Mouse (Mus musculus) C2C12 (cell line): Measurements from ENCODE around the gene Zbtb22. TPM values are rescaled to one million over a fixed set of nuclear protein-coding genes. Genes with fewer than 3 reads are reported as not detected.

ENCODE experiments used
- H3K27me3 ChIP-seq: one replicate; pipeline ENCODE4 v1.6.1; 2011; ENCODE audit not compliant: control insufficient read depth, insufficient read depth, insufficient read length
- H3K36me3 ChIP-seq: one replicate; pipeline ENCODE4 v1.6.1; 2011; ENCODE audit not compliant: control insufficient read depth, insufficient read depth
- H3K4me3 ChIP-seq: one replicate; pipeline ENCODE4 v1.5.1; 2011; ENCODE audit warnings: mild to moderate bottlenecking, control low read depth; ENCODE audit not compliant: poor library complexity, insufficient read depth, severe bottlenecking
- H3K79me2 ChIP-seq: one replicate; pipeline ENCODE4 v1.6.1; 2011; ENCODE audit not compliant: control insufficient read depth, insufficient read depth
- H3K79me3 ChIP-seq: one replicate; pipeline ENCODE4 v1.6.1; 2011; ENCODE audit warnings: low read depth, control low read depth
- H3ac ChIP-seq: one replicate; pipeline ENCODE3; 2011; ENCODE audit warnings: low read depth; ENCODE audit not compliant: control insufficient read depth, insufficient read length
- CEBPB ChIP-seq: IDR thresholded peaks from one replicate; pipeline ENCODE4 v1.6.1; 2011; ENCODE audit warnings: low read depth, mild to moderate bottlenecking, control low read depth, moderate library complexity
- CTCF ChIP-seq: IDR thresholded peaks from one replicate; pipeline ENCODE4 v1.5.1; 2011; ENCODE audit not compliant: control insufficient read depth, insufficient read depth, insufficient read length
- FOSL1 ChIP-seq: IDR thresholded peaks from one replicate; pipeline ENCODE4 v1.8.0; 2011; ENCODE audit warnings: mild to moderate bottlenecking, low read length; ENCODE audit not compliant: poor library complexity, insufficient read depth, severe bottlenecking
- MAX ChIP-seq: IDR thresholded peaks from one replicate; pipeline ENCODE4 v1.6.1; 2011; ENCODE audit warnings: mild to moderate bottlenecking, control low read depth
- MYOD1 ChIP-seq: IDR thresholded peaks from one replicate; pipeline ENCODE4 v1.6.1; 2011; ENCODE audit warnings: low read depth; ENCODE audit not compliant: control insufficient read depth, insufficient read length
- MYOG ChIP-seq: IDR thresholded peaks from one replicate; pipeline ENCODE4 v1.6.1; 2011; ENCODE audit not compliant: control insufficient read depth, insufficient read length; ENCODE audit errors: extremely low read depth
- USF1 ChIP-seq: IDR thresholded peaks from one replicate; pipeline ENCODE4 v1.6.1; 2011; ENCODE audit warnings: low read depth, mild to moderate bottlenecking, control low read depth, moderate library complexity
- polyA plus RNA-seq: library from polyadenylated mRNA; unstranded; fragments of >200 nt; fragmentation: generic; extraction: Trizol; gene quantifications from one replicate; pipeline ENCODE4 v1.2.1, GENCODE M21; 2012; ENCODE audit warnings: missing spikeins

The Zbtb22 gene
- polyA plus RNA-seq, 1 experiment = 30.3 TPM

DNA sequence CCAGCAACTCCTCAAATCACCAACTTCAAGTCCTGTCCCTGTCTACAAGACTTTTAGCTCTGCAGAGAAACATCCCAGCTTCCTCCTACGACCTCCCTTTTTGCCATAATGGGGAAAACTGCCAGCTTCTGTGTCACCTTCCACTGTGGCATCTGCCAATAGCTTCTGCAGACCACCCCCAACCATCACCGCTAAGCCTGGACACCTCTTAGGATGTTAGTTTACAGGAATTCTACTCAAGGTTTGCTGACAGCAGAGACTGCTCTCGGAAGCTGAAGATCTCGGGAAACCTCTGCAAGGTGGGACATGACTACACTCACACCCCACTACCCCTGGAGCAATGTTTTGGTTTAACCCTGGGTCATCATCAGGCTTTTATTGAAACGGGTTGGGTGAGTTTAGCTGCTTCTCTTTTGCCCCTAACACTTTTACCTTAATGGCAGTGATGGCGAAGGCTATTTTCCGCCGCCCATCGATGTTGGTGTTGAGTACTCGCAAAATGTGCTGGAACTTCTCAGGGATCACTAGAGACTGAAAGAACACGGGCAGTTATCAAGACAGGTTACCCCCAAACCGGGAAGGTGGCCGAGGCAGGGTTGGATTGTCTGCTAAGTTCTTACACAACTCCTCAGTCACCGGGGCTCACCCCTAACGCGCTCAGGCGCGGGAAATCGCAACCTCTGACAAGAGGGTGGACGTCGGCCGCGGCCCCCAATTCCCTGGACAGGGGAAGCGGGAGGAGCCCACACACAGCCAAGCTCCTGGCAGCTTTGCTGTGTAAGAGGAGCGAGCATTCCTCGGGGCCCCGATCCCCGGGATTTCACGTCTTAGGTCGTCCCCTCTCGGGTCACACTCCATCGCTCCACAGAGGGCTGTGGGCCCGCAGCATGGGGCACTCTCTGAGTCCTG, 39.2 kb downstream of the Zbtb22 start:
- H3K27me3 ChIP-seq = no peaks in the 10 kb centered on the region
- H3K79me2 ChIP-seq = peaks cover 48% of the 10 kb centered on the region
- H3K36me3 ChIP-seq = peaks cover 43% of the 10 kb centered on the region
- H3K79me3 ChIP-seq = peaks cover 36% of the 10 kb centered on the region
- peak overlapping the region; percentile 96 for H3ac ChIP-seq
- peak overlapping the region; percentile 97 for H3K4me3 ChIP-seq
- no peak for TF ChIP-seq CTCF
- TF ChIP-seq CEBPB = no peak
- no peak for TF ChIP-seq MYOG

DNA sequence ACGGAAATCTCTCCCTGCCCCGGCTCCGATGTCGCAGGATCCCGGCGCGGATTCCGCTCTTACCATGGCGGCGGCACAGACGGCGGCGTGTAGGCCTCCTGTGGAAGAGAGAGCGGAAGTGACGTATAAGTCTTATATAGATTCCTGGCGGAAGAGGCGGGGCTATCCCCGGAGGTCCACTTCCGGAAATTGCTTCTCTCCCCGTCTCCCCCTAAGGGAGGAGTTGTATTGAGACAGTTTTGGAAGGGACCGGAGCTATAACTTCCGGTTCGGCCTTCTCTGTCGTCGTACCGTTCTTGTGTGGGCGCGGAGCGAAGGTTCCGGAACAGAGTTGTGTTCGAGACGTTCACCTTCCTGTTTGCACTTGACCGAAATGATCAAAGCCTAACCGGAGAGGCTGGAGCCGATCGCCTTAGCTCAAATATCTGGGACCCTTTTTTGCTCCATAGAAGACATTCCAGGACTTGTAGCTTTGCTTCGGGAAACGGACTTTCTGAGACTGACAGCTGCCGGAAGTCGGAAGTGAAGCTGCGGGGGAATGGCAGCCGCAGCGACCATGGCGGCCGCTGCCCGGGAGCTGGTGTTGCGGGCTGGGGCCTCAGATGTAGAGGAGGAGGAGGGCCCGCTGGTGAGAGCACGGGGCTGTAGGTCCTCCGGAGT, 40.0 kb downstream of the Zbtb22 start, which contains the start of the genes Vps52 and Rps18:
TSS of gene Vps52 (plus strand) at position 258 of the 660 bp plus-strand sequence.
TSS of gene Rps18 (minus strand) at position 447 of the 660 bp plus-strand sequence.
- Histone ChIP-seq H3K4me3 (peak within 1 kb of the TSS; percentile 97), H3K36me3 (peaks cover 36% of the 10 kb centered on the region), H3K79me3 (peaks cover 36% of the 10 kb centered on the region), H3K27me3 (no peaks in the 10 kb centered on the region), H3K79me2 (peaks cover 48% of the 10 kb centered on the region), H3ac (peak within 1 kb of the TSS; percentile 100)
- TF ChIP-seq MAX (peak; percentile 70), CEBPB (no peak), CTCF (no peak)

DNA sequence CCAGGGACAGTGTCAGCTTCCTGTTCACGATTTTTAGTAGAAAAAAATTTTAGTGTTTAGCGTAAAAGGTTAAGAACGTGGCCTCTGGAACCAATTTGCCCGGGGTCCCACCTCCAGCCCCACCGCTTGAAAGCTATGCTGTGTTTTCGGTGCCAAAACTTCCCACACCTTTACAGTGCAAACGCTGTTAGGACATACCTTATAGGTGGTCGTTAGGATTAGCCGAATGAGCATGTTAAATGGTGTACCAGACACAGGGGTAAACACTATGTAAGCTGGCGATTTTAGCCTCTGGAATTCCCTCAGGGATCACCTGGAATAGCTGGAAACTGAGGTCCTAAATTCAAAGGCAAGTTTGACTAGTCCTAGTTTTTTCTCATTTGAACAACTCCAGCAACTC, 40.6 kb downstream of the Zbtb22 start:
- H3K4me3 ChIP-seq = peak overlapping the region; percentile 83
- H3ac ChIP-seq = peak overlapping the region; percentile 100
- no peak for TF ChIP-seq MYOG
- no peak for TF ChIP-seq CTCF
- no peak for TF ChIP-seq MAX
- no peak for TF ChIP-seq CEBPB
- no peak for TF ChIP-seq MYOD1
- TF ChIP-seq USF1 = no peak
- H3K36me3 ChIP-seq = peaks cover 33% of the 10 kb centered on the region
- peaks cover 36% of the 10 kb centered on the region for H3K79me3 ChIP-seq
- H3K27me3 ChIP-seq = no peaks in the 10 kb centered on the region
- peaks cover 48% of the 10 kb centered on the region for H3K79me2 ChIP-seq

DNA sequence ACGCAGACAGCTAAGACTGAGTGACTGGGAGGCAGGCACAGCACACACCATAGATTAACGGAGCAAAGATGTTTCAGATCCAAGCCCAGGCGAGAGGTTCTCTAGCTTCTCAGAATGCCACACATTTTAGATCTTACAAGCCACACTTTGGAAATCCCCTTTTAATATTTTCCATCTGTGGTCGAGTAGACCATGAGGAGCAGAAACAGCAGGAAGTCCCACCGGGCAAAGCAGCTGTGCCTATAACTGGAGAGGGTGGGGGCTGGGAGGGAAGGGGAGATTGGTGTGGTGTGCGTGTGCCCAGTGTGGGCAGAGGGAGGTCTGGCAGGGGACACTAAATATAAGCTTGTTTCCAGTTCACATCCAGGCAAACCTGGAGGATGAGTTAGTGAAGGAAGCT, 41.8 kb downstream of the Zbtb22 start:
- Histone ChIP-seq H3K27me3 (no peaks in the 10 kb centered on the region), H3ac (no peak overlapping the region), H3K79me2 (peaks cover 44% of the 10 kb centered on the region), H3K79me3 (peaks cover 36% of the 10 kb centered on the region), H3K4me3 (no peak overlapping the region), H3K36me3 (peaks cover 23% of the 10 kb centered on the region)
- no peak for TF ChIP-seq CEBPB
- no peak for TF ChIP-seq MAX
- TF ChIP-seq MYOG = no peak
- no peak for TF ChIP-seq USF1
- no peak for TF ChIP-seq FOSL1
- TF ChIP-seq CTCF = no peak
- no peak for TF ChIP-seq MYOD1

DNA sequence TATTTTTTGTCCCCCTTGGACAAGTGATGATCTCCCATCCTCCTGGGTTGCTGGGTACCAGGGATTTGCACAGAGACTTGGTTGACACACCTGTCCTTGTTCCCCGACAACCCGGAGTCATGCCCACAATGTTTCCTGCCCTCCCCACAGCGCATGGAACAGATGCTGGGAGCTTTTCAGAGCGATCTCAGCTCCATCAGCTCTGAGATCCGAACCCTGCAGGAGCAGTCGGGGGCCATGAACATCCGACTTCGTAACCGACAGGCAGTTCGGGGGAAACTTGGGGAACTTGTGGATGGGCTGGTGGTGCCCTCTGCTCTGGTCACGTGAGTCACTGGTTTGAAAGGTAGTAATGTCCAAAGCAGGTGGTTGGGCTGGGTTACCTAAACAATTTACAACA, 42.7 kb downstream of the Zbtb22 start:
- Histone ChIP-seq H3K79me2 (peaks cover 35% of the 10 kb centered on the region), H3K79me3 (peaks cover 28% of the 10 kb centered on the region), H3K36me3 (peaks cover 14% of the 10 kb centered on the region), H3K27me3 (no peaks in the 10 kb centered on the region), H3K4me3 (no peak overlapping the region), H3ac (no peak overlapping the region)
- TF ChIP-seq FOSL1 (no peak), MAX (no peak), USF1 (no peak), CEBPB (no peak), MYOD1 (no peak), CTCF (no peak), MYOG (no peak)

DNA sequence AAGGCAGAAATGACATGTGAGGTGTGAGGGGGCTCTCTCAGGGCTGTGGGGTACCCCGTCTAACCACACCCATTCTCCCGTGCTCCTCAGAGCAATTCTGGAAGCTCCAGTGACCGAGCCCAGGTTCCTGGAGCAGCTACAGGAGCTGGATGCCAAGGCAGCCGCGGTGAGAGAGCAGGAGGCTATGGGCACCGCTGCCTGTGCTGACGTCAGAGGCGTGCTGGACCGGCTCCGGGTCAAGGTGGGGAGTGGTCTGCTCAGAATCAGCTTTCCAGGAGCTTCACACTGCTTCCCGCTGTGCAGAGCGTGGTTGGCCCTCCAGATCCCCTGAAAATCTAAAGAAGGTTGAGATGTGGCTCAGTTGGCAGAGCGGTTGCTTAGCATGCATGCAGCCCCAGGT, 43.4 kb downstream of the Zbtb22 start:
- H3K36me3 ChIP-seq = peaks cover 9% of the 10 kb centered on the region
- H3K79me2 ChIP-seq = peaks cover 28% of the 10 kb centered on the region
- H3K79me3 ChIP-seq = peaks cover 23% of the 10 kb centered on the region
- no peak overlapping the region for H3K4me3 ChIP-seq
- H3K27me3 ChIP-seq = no peaks in the 10 kb centered on the region
- TF ChIP-seq MAX (no peak), MYOG (no peak), USF1 (no peak), FOSL1 (no peak), MYOD1 (no peak), CTCF (no peak), CEBPB (no peak)
- H3ac ChIP-seq = no peak overlapping the region
